8 mouse cellular contexts compared by ENCODE assay signal in the genomic region with DNA sequence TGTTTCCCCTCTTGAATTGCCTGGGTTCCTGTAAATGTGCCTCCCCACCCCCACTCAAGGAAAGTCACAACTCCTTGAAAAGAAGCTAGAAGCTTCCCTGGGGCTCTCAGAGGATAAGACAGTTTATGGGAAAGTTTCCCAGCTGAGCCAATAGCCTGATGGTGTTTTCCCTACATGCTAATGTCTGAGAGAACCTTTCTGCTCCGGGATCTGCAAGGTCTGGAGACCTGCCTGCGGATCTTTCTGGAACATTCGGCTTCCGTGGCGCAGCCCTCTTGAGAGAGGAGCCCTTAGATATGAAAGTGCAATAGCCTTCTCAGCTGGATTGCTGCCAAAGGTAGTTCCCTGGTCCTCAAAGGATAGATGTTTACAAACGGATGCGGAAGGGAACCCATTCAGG. TPM values are rescaled to one million over a fixed set of nuclear protein-coding genes. Genes with fewer than 3 reads are reported as not detected.
A peak's percentile ranks its signal among the peaks of the same experiment; 100 is the strongest.
DNase-seq lines count a peak whose midpoint lies in the region; ATAC-seq and TF ChIP-seq lines count a peak whose summit lies in the region.

No protein-coding gene starts in this region.

- peak overlapping the region; percentile 95 for H3K4me2 ChIP-seq in embryonic facial prominence, embryonic 12.5 days (replicated peaks)
- peak overlapping the region; percentile 83 for H3K4me2 ChIP-seq in heart, embryonic 15.5 days

- 18% methylated on average over 7 of the region's 7 CpGs for WGBS in embryonic facial prominence, embryonic 12.5 days
- 6% methylated on average over 7 of the region's 7 CpGs for whole genome bisulfite sequencing in heart, embryonic 15.5 days
- WGBS in small intestine, adult 2 months = 3% methylated on average over 7 of the region's 7 CpGs

- 0 out of 2 replicates have a peak, but pooled peaks cover 13% of the 10 kb centered on the region for H3K27me3 ChIP-seq in embryonic facial prominence, embryonic 12.5 days
- no peaks in the 10 kb centered on the region for H3K27me3 ChIP-seq in heart, embryonic 15.5 days
- H3K27me3 ChIP-seq in small intestine, adult 2 months (ENCODE audit: control insufficient read depth, insufficient read depth, low read length) = no peaks in the 10 kb centered on the region

- peak overlapping the region; percentile 4; the same call in 1 of the 2 replicates for H3K9ac ChIP-seq in embryonic facial prominence, embryonic 12.5 days
- H3K9ac ChIP-seq in heart, embryonic 15.5 days = peak overlapping the region; percentile 75

- TF ChIP-seq POLR2A in small intestine, adult 2 months (IDR thresholded peaks at IDR 0.05; ENCODE audit: low read depth, low read length) = no peak

- no peaks in the 10 kb centered on the region for H3K36me3 ChIP-seq in embryonic facial prominence, embryonic 12.5 days
- H3K36me3 ChIP-seq in heart, embryonic 15.5 days = no peaks in the 10 kb centered on the region
- no peaks in the 10 kb centered on the region for H3K36me3 ChIP-seq in small intestine, adult 2 months (ENCODE audit: control insufficient read depth, insufficient read depth, low read length)

- no peak for TF ChIP-seq CTCF in small intestine, adult 2 months (IDR thresholded peaks at IDR 0.05; ENCODE audit: extremely low read depth, insufficient read length, insufficient replicate concordance, low read depth, low read length)

- no peak overlapping the region for H3K27ac ChIP-seq in embryonic facial prominence, embryonic 12.5 days
- peak overlapping the region; percentile 76 for H3K27ac ChIP-seq in heart, embryonic 15.5 days
- H3K27ac ChIP-seq in small intestine, adult 2 months (ENCODE audit: insufficient read depth, low read depth, low read length) = no peak overlapping the region

- peak overlapping the region; percentile 57 for H3K4me3 ChIP-seq in embryonic facial prominence, embryonic 12.5 days
- peak overlapping the region; percentile 78 for H3K4me3 ChIP-seq in heart, embryonic 15.5 days
- H3K4me3 ChIP-seq in small intestine, adult 2 months (ENCODE audit: low read depth, low read length) = peak overlapping the region; percentile 93

- peaks cover 18% of the 10 kb centered on the region for H3K4me1 ChIP-seq in embryonic facial prominence, embryonic 12.5 days
- H3K4me1 ChIP-seq in heart, embryonic 15.5 days (replicated peaks) = peaks cover 31% of the 10 kb centered on the region
- H3K4me1 ChIP-seq in small intestine, adult 2 months (ENCODE audit: control insufficient read depth, insufficient read depth, insufficient read length, low read length) = peaks cover 6% of the 10 kb centered on the region

- no peaks in the 10 kb centered on the region for H3K9me3 ChIP-seq in embryonic facial prominence, embryonic 12.5 days
- no peaks in the 10 kb centered on the region for H3K9me3 ChIP-seq in heart, embryonic 15.5 days (replicated peaks)

- peak; percentile 33 for DNase-seq in gastrocnemius, adult 18-20 months (ENCODE audit: low spot score)
- no peak for DNase-seq in gastrocnemius, postnatal 25 days
- DNase-seq in kidney, postnatal 10 days = peak; percentile 39
- DNase-seq in lung, postnatal 14 days = peak; percentile 12

- no peak for ATAC-seq in embryonic facial prominence, embryonic 12.5 days (ENCODE audit: insufficient number of reproducible peaks, insufficient read depth, low FRiP score, low TSS enrichment)
- ATAC-seq in heart, embryonic 15.5 days (replicated peaks; ENCODE audit: insufficient number of reproducible peaks, insufficient read depth, low FRiP score, low read depth) = no peak
- ATAC-seq in megakaryocyte progenitor cell, adult 5-6 weeks (replicated peaks; ENCODE audit: poor library complexity) = no peak

RNA-seq across cellular contexts. Expression of gene Parm1, which starts 1.5 kb away (rescaled TPM):
- 10 to 100 TPM; 18.2 to 21.7 TPM for total RNA-seq in gastrocnemius, adult 18-20 months (2021)
- total RNA-seq in gastrocnemius, postnatal 25 days (2021) = 1 to 10 TPM; 6.5 to 9.4 TPM
- 21.1 and 21.4 TPM in 2 replicates for polyA plus RNA-seq in embryonic facial prominence, embryonic 12.5 days (2016; fragmentation: Nextera tagmentation; extraction: Ambion mirVana)
- polyA plus RNA-seq in heart, embryonic 15.5 days (2015; fragmentation: Nextera tagmentation; extraction: Ambion mirVana) = 27.1 and 29.7 TPM in 2 replicates
- 5.9 and 10.4 TPM in 2 replicates for polyA plus RNA-seq in small intestine, adult 2 months (2012; rRNA removed)
- 0.68 and 1.8 TPM in 2 replicates for total RNA-seq in megakaryocyte progenitor cell, adult 5-6 weeks (2015)
- total RNA-seq in megakaryocyte progenitor cell, adult 5-6 weeks (2017) = 0.37 and 0.81 TPM in 2 replicates
